ENCODE assay signal across 8 mouse cellular contexts in the genomic region with DNA sequence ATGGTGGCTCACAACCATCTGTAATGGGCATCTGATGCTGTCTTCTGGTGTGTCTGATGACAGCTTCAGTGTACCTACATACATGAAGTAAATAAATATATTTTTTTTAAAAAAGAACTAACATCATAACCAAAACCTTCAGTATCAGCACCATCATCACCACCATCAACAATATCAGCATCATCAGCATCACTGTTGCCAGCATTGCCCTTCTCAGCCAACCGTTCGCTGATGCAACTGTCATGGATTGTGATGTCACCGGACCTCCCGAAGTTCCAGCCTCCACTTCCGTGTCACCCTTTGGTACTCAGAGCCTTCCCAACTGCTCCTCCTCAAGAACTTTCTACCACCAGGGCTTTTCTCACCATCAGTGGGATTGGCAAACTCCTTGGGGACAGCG. TPM values are rescaled to one million over a fixed set of nuclear protein-coding genes. Genes with fewer than 3 reads are reported as not detected.
DNase-seq lines count a peak whose midpoint lies in the region; ATAC-seq and TF ChIP-seq lines count a peak whose summit lies in the region.

A gene (plus strand): TSS at position 301 of the 400 bp plus-strand sequence.

- no peaks in the 10 kb centered on the region for H3K9me3 ChIP-seq in heart, embryonic 11.5 days (replicated peaks; ENCODE audit: control insufficient read depth, low read length)
- H3K9me3 ChIP-seq in ES-Bruce4 (replicated peaks; ENCODE audit: control insufficient read depth, insufficient read depth, low read length, poor library complexity, severe bottlenecking) = no peaks in the 10 kb centered on the region
- H3K9me3 ChIP-seq in forebrain, embryonic 12.5 days = no peaks in the 10 kb centered on the region
- no peaks in the 10 kb centered on the region for H3K9me3 ChIP-seq in limb, embryonic 10.5 days (replicated peaks)

- intact Hi-C loops in heart, postnatal 10 days (cut with DNase I) = no loop called here

- no peak for TF ChIP-seq EP300 in ES-Bruce4 (IDR thresholded peaks at IDR 0.05; ENCODE audit: insufficient read depth, low read depth, low read length)

- TF ChIP-seq CTCF in ES-Bruce4 (IDR thresholded peaks at IDR 0.05; ENCODE audit: low read depth, low read length) = no peak

- WGBS in heart, embryonic 11.5 days (ENCODE audit: insufficient replicate concordance) = 86% methylated on average over 6 of the region's 6 CpGs
- 97% methylated on average over 6 of the region's 6 CpGs for WGBS in forebrain, embryonic 12.5 days
- 95% methylated on average over 6 of the region's 6 CpGs for WGBS in limb, embryonic 10.5 days

- no peaks in the 10 kb centered on the region for H3K4me1 ChIP-seq in heart, embryonic 11.5 days (ENCODE audit: control insufficient read depth, insufficient read depth, low read length)
- no peaks in the 10 kb centered on the region for H3K4me1 ChIP-seq in ES-Bruce4 (ENCODE audit: control insufficient read depth, insufficient read depth, low read length)
- H3K4me1 ChIP-seq in forebrain, embryonic 12.5 days = no peaks in the 10 kb centered on the region
- peaks cover 10% of the 10 kb centered on the region; the same call in 1 of the 2 replicates for H3K4me1 ChIP-seq in limb, embryonic 10.5 days

- no peak within 1 kb of the TSS for H3K4me3 ChIP-seq in heart, embryonic 11.5 days (ENCODE audit: low read depth, low read length)
- H3K4me3 ChIP-seq in ES-Bruce4 (ENCODE audit: low read depth, low read length) = no peak within 1 kb of the TSS
- H3K4me3 ChIP-seq in forebrain, embryonic 12.5 days (replicated peaks) = no peak within 1 kb of the TSS
- no peak within 1 kb of the TSS for H3K4me3 ChIP-seq in limb, embryonic 10.5 days

- ATAC-seq in heart, embryonic 11.5 days (replicated peaks; ENCODE audit: insufficient number of reproducible peaks, low FRiP score, low TSS enrichment) = no peak
- no peak for ATAC-seq in forebrain, embryonic 12.5 days (ENCODE audit: low FRiP score)

- no peak for TF ChIP-seq POLR2A in ES-Bruce4 (IDR thresholded peaks at IDR 0.05; ENCODE audit: insufficient read depth, low read length)

- H3K27ac ChIP-seq in heart, embryonic 11.5 days (ENCODE audit: low read depth, low read length) = no peak within 1 kb of the TSS
- H3K27ac ChIP-seq in ES-Bruce4 (ENCODE audit: insufficient read depth, low read length) = no peak within 1 kb of the TSS
- H3K27ac ChIP-seq in forebrain, embryonic 12.5 days = no peak within 1 kb of the TSS
- no peak within 1 kb of the TSS for H3K27ac ChIP-seq in limb, embryonic 10.5 days

- no peak within 1 kb of the TSS for H3K4me2 ChIP-seq in heart, embryonic 11.5 days
- H3K4me2 ChIP-seq in forebrain, embryonic 12.5 days = no peak within 1 kb of the TSS

- DNase-seq in heart, postnatal 10 days = no peak
- DNase-seq in limb, embryonic 10.5 days (ENCODE audit: low spot score) = no peak
- DNase-seq in right cerebral cortex, postnatal 10 days (ENCODE audit: low spot score in 2 of 2) = no peak
- no peak for DNase-seq in cerebellum, adult 9-10 months
- DNase-seq in kidney, adult 18-20 months = no peak

- H3K36me3 ChIP-seq in heart, embryonic 11.5 days (ENCODE audit: control insufficient read depth, insufficient read depth, low read length) = no peaks in the 10 kb centered on the region
- no peaks in the 10 kb centered on the region for H3K36me3 ChIP-seq in ES-Bruce4 (ENCODE audit: control insufficient read depth, insufficient read depth, low read length, poor library complexity, severe bottlenecking)
- 0 out of 2 replicates have a peak, but pooled peaks cover 7% of the 10 kb centered on the region for H3K36me3 ChIP-seq in forebrain, embryonic 12.5 days (replicated peaks)
- no peaks in the 10 kb centered on the region for H3K36me3 ChIP-seq in limb, embryonic 10.5 days

- no peak within 1 kb of the TSS for H3K9ac ChIP-seq in heart, embryonic 11.5 days (ENCODE audit: low read depth, low read length)
- H3K9ac ChIP-seq in ES-Bruce4 (ENCODE audit: low read depth, poor library complexity, severe bottlenecking) = no peak within 1 kb of the TSS
- H3K9ac ChIP-seq in forebrain, embryonic 12.5 days = no peak within 1 kb of the TSS

- no peaks in the 10 kb centered on the region for H3K27me3 ChIP-seq in heart, embryonic 11.5 days (ENCODE audit: control insufficient read depth, insufficient read depth, low read length)
- no peaks in the 10 kb centered on the region for H3K27me3 ChIP-seq in ES-Bruce4 (ENCODE audit: control insufficient read depth, insufficient read depth, low read length, poor library complexity, severe bottlenecking)
- H3K27me3 ChIP-seq in forebrain, embryonic 12.5 days = no peaks in the 10 kb centered on the region
- no peaks in the 10 kb centered on the region for H3K27me3 ChIP-seq in limb, embryonic 10.5 days (ENCODE audit: low read depth, poor library complexity, severe bottlenecking)

RNA-seq across cellular contexts. Expression of the gene that starts here (rescaled TPM):
- total RNA-seq in heart, postnatal 10 days (2021) = 10 to 100 TPM; 15.4 to 17.7 TPM
- 6.7 and 8.2 TPM in 2 replicates for polyA plus RNA-seq in heart, embryonic 11.5 days (2014; fragmentation: Nextera tagmentation; extraction: Ambion mirVana)
- 13.9 and 14.3 TPM in 2 replicates for polyA plus RNA-seq in ES-Bruce4 (2011; ENCODE audit: insufficient read depth, insufficient read length, low read depth, missing spikeins)
- polyA plus RNA-seq in forebrain, embryonic 12.5 days (2016; fragmentation: Nextera tagmentation; extraction: Ambion mirVana) = 15.8 and 16.9 TPM in 2 replicates
- 12.7 and 15.5 TPM in 2 replicates for polyA plus RNA-seq in limb, embryonic 10.5 days (2016; fragmentation: Nextera tagmentation; extraction: Ambion mirVana)
